Mouse (Mus musculus) heart, embryonic 11.5 days (tissue): ENCODE measurements around the gene Grb10. TPM values are rescaled to one million over a fixed set of nuclear protein-coding genes. Genes with fewer than 3 reads are reported as not detected.
A peak's percentile ranks its signal among the peaks of the same experiment; 100 is the strongest.

ENCODE experiments used
- ATAC-seq: fragments of 200-750 bp; cut with Nextera tagmentation; replicated peaks from 2 replicates; pipeline ENCODE4 v1.8.0; 2017; ENCODE audit warnings: moderate library complexity; ENCODE audit not compliant: insufficient number of reproducible peaks, low FRiP score, low TSS enrichment
- H3K27ac ChIP-seq: fragments of 300-500 bp; sonication (generic); 2 replicates; pipeline ENCODE4 v1.5.1; 2014; ENCODE audit warnings: mild to moderate bottlenecking, low read depth, low read length
- H3K27me3 ChIP-seq: fragments of 300-500 bp; sonication (generic); 2 replicates; pipeline ENCODE4 v1.6.1; 2014; ENCODE audit warnings: mild to moderate bottlenecking, low read length, mixed read lengths; ENCODE audit not compliant: control insufficient read depth, insufficient read depth
- H3K36me3 ChIP-seq: fragments of 300-500 bp; sonication (generic); 2 replicates; pipeline ENCODE4 v1.6.1; 2014; ENCODE audit warnings: mild to moderate bottlenecking, low read length, moderate library complexity, mixed read lengths; ENCODE audit not compliant: control insufficient read depth, insufficient read depth
- H3K4me1 ChIP-seq: fragments of 300-500 bp; sonication (generic); 2 replicates; pipeline ENCODE4 v1.6.1; 2014; ENCODE audit warnings: low read length; ENCODE audit not compliant: control insufficient read depth, insufficient read depth
- H3K4me2 ChIP-seq: fragments of 300-500 bp; sonication (generic); 2 replicates; pipeline ENCODE4 v1.6.1; 2014; ENCODE audit warnings: mild to moderate bottlenecking, moderate library complexity
- H3K4me3 ChIP-seq: fragments of 300-500 bp; sonication (generic); 2 replicates; pipeline ENCODE4 v1.5.1; 2014; ENCODE audit warnings: low read depth, low read length
- H3K9ac ChIP-seq: fragments of 300-500 bp; sonication (generic); 2 replicates; pipeline ENCODE4 v1.6.1; 2014; ENCODE audit warnings: mild to moderate bottlenecking, low read depth, low read length, moderate library complexity
- H3K9me3 ChIP-seq: fragments of 300-500 bp; sonication (generic); replicated peaks from 2 replicates; pipeline ENCODE4 v1.6.1; 2016; ENCODE audit warnings: low read length; ENCODE audit not compliant: control insufficient read depth
- WGBS: fragments of 180-500 bp; shearing (Covaris S2); extraction: QIAGEN DNeasy Blood & Tissue Kit; methylation state at CpG from one replicate; pipeline ENCODE4 v1.1.7; 2014; ENCODE audit not compliant: insufficient replicate concordance; 5-methylcytosine and 5-hydroxymethylcytosine counted together
- polyA plus RNA-seq: library from polyadenylated mRNA; unstranded; fragments of >200 nt; fragmentation: Nextera tagmentation; extraction: Ambion mirVana; gene quantifications from 2 replicates; pipeline ENCODE4 v1.2.1, GENCODE M21; 2014

Grb10 gene
- polyA plus RNA-seq, 1 experiment from 2014 or later: 402 TPM

GRCm38 (mm10) chr11:11892993-11893602 lies 145.4 kb downstream of the Grb10 start:
- Histone ChIP-seq H3K4me2 (no peak overlapping the region), H3K36me3 (no peaks in the 10 kb centered on the region), H3K9me3 (no peaks in the 10 kb centered on the region; the same call in 1 of the 2 replicates), H3K4me1 (no peaks in the 10 kb centered on the region), H3K4me3 (no peak overlapping the region), H3K27ac (no peak overlapping the region), H3K27me3 (no peaks in the 10 kb centered on the region), H3K9ac (no peak overlapping the region)
- no peak for ATAC-seq
- WGBS: 61% methylated on average over 10 of the region's 10 CpGs

- Histone ChIP-seq H3K36me3 (no peaks in the 10 kb centered on the region), H3K9ac (no peak overlapping the region), H3K9me3 (no peaks in the 10 kb centered on the region; the same call in 1 of the 2 replicates), H3K4me3 (no peak overlapping the region), H3K4me2 (no peak overlapping the region), H3K4me1 (peaks cover 5% of the 10 kb centered on the region; the same call in 1 of the 2 replicates), H3K27ac (no peak overlapping the region), H3K27me3 (no peaks in the 10 kb centered on the region)
- ATAC-seq: no peak
Measured at GRCm38 (mm10) chr11:11891832-11892231, 146.7 kb downstream of the Grb10 start.

- no peak overlapping the region for H3K4me3 ChIP-seq
- no peaks in the 10 kb centered on the region; the same call in 1 of the 2 replicates for H3K9me3 ChIP-seq
- ATAC-seq: no peak
- H3K27ac ChIP-seq: no peak overlapping the region
- no peak overlapping the region for H3K9ac ChIP-seq
- no peak overlapping the region for H3K4me2 ChIP-seq
- no peaks in the 10 kb centered on the region for H3K27me3 ChIP-seq
- H3K4me1 ChIP-seq: peaks cover 15% of the 10 kb centered on the region
- no peaks in the 10 kb centered on the region for H3K36me3 ChIP-seq
- WGBS: 64% methylated on average over 10 of the region's 10 CpGs
Measured at GRCm38 (mm10) chr11:11890139-11890741, 148.2 kb downstream of the Grb10 start.

GRCm38 (mm10) chr11:11888727-11889126 lies 149.8 kb downstream of the Grb10 start:
- ATAC-seq: no peak
- Histone ChIP-seq H3K27me3 (no peaks in the 10 kb centered on the region), H3K9me3 (no peaks in the 10 kb centered on the region; the same call in 1 of the 2 replicates), H3K4me3 (no peak overlapping the region), H3K4me1 (peaks cover 27% of the 10 kb centered on the region), H3K36me3 (no peaks in the 10 kb centered on the region), H3K27ac (peak overlapping the region; percentile 3; the same call in 1 of the 2 replicates), H3K4me2 (no peak overlapping the region), H3K9ac (no peak overlapping the region)
- WGBS: 78% methylated on average over 3 of the region's 3 CpGs

- no peak for ATAC-seq
- Histone ChIP-seq H3K27me3 (no peaks in the 10 kb centered on the region), H3K27ac (no peak overlapping the region), H3K4me1 (peaks cover 27% of the 10 kb centered on the region), H3K4me2 (no peak overlapping the region), H3K9me3 (no peaks in the 10 kb centered on the region; the same call in 1 of the 2 replicates), H3K9ac (no peak overlapping the region), H3K4me3 (no peak overlapping the region), H3K36me3 (no peaks in the 10 kb centered on the region)
- WGBS: 82% methylated on average over 3 of the region's 3 CpGs
Measured at GRCm38 (mm10) chr11:11888051-11888450, 150.4 kb downstream of the Grb10 start.

- no peaks in the 10 kb centered on the region for H3K27me3 ChIP-seq
Measured at GRCm38 (mm10) chr11:11886403-11886998, 152.0 kb downstream of the Grb10 start.

GRCm38 (mm10) chr11:11885921-11886320 lies 152.6 kb downstream of the Grb10 start:
- Histone ChIP-seq H3K9ac (no peak overlapping the region), H3K36me3 (no peaks in the 10 kb centered on the region), H3K4me2 (no peak overlapping the region), H3K9me3 (no peaks in the 10 kb centered on the region), H3K4me1 (peaks cover 29% of the 10 kb centered on the region), H3K27ac (peak overlapping the region; percentile 81; the same call in 1 of the 2 replicates), H3K27me3 (no peaks in the 10 kb centered on the region), H3K4me3 (no peak overlapping the region)
- no peak for ATAC-seq
- 17% methylated on average over 3 of the region's 3 CpGs for WGBS

More at GRCm38 (mm10) chr11:11886403-11886998, 152.0 kb downstream of the Grb10 start:
- Histone ChIP-seq H3K4me2 (no peak overlapping the region), H3K4me3 (no peak overlapping the region), H3K9me3 (no peaks in the 10 kb centered on the region; the same call in 1 of the 2 replicates), H3K9ac (0 out of 2 replicates have a peak overlapping the region, but pooled peaks have one; percentile 8), H3K4me1 (peaks cover 27% of the 10 kb centered on the region), H3K36me3 (no peaks in the 10 kb centered on the region), H3K27ac (peak overlapping the region; percentile 73)
- 29% methylated on average over 4 of the region's 4 CpGs for WGBS
- ATAC-seq: peak; percentile 32; the same call in 1 of the 2 replicates

- no peak for ATAC-seq
- Histone ChIP-seq H3K4me3 (no peak overlapping the region), H3K36me3 (no peaks in the 10 kb centered on the region), H3K9me3 (no peaks in the 10 kb centered on the region), H3K4me2 (0 out of 2 replicates have a peak overlapping the region, but pooled peaks have one; percentile 6), H3K27me3 (no peaks in the 10 kb centered on the region), H3K9ac (no peak overlapping the region), H3K4me1 (peaks cover 33% of the 10 kb centered on the region), H3K27ac (peak overlapping the region; percentile 81)
- 68% methylated on average over 4 of the region's 4 CpGs for WGBS
Measured at GRCm38 (mm10) chr11:11885246-11885643, 153.2 kb downstream of the Grb10 start.
